Mouse (Mus musculus): ENCODE measurements around the gene Ptgdr2.

Ptgdr2 gene

DNA sequence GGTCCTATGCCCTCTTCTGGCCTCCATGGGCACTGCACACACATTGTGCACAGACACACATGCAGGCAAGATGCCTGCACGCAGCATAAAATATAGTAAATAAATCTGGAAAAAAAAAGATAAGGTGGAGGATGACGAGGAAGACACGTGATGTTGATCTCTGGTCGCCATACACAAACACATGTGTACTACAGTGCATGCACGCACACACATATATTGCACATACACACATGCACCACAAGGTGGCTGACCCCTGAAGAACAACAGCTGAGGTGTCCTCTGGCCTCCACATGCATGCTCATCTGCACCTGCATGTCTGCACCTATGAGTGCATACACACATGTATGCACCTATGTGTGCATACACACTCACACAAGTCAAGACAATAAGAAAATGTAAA, 883 bp upstream of the Ptgdr2 start:
- no peak for DNase-seq

DNA sequence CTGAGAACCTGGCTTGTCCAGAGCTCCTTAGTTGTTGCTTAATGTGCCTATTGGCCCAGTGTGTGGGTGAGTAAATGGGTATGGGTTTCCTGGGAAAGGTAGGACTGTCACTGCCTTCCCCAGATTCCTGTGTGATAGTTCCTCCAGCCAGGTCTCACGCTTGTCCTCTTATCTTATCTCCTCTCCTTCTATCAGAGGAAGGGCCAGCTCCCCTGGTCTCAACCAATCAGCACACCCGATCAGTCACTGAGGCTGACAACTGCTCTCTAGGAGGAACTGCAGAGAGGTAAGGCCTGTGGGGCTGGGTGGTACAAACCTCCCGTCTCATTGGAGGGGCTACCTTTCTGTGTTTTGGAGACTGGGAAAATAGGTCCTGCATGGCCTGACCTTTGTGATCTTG, 1.8 kb downstream of the Ptgdr2 start:
- no peak for DNase-seq

DNA sequence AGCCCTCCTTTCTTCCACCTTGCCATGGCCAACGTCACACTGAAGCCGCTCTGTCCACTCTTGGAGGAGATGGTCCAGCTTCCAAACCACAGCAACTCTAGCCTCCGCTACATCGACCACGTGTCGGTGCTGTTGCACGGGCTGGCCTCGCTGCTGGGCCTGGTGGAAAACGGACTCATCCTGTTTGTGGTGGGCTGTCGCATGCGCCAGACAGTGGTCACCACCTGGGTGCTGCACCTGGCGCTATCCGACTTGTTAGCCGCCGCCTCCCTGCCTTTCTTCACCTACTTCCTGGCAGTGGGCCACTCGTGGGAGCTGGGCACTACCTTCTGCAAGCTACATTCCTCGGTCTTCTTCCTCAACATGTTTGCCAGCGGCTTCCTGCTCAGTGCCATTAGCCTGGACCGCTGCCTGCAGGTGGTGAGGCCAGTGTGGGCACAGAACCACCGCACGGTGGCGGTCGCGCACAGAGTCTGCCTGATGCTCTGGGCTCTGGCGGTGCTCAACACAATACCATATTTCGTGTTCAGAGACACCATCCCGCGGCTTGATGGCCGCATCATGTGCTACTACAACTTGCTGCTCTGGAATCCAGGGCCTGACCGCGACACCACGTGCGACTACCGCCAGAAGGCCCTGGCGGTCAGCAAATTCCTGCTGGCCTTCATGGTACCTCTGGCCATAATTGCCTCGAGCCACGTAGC, 3.3 kb downstream of the Ptgdr2 start:
- DNase-seq = peak; percentile 85 to 89

DNA sequence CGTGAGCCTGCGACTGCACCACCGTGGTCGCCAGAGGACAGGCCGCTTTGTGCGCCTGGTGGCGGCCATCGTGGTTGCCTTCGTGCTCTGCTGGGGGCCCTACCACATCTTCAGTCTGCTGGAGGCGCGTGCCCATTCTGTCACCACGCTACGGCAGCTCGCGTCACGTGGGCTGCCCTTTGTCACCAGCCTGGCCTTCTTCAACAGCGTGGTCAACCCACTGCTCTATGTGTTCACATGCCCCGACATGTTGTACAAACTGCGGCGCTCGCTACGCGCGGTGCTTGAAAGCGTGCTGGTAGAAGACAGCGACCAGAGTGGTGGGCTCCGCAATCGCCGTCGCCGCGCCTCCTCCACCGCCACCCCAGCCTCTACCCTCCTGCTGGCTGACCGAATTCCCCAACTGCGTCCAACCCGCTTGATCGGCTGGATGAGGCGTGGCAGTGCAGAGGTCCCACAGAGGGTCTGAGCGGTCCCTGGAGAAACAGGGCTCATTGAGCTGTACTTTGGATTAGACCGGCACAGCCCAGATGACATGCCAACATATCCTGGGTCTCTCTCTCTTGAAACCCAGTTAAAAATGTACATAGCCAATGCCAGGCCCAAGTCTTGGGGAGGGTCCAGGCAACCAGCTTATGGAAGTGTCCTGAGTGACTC, 4.0 kb downstream of the Ptgdr2 start:
- DNase-seq = peak; percentile 43 to 56

DNA sequence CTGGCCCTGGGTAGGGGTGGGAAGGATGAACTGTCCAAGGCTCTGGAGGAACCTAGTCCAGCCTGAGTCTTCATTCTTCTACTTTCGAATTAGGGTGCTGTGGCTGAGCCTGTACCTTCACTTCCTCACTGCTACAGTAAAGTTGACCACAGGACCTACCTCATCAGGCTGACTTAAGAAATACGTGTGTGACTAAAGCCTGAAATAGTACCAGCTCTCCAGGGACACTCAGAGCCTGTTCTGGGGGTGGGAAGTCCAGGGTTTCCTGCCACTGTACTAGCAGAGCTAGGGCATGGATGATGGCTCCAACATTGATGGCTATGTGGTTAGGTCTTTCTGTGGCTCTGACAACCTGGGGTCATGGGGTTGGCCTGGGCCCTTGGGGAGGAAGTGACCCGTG, 7.0 kb downstream of the Ptgdr2 start:
- no peak for DNase-seq

DNA sequence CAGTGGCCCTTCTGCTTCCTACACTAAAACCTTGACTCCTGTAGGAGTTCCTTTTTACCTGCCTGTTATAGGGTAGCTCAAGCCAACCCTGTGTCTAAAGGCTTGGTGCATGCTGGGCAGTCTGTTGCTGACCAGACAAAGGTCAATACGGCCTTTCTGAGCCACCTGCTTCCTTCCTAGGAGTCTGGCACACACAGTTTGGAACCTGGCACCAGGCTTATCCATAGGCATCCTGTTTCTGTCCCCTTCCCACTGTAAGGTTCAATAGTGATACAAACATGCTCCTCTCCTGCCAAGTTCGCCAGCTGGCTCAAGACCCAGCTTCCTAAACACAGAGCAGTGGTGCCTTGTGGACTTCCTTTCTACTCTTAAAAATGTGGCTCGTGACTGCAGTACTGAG, 9.5 kb downstream of the Ptgdr2 start:
- no peak for DNase-seq

DNA sequence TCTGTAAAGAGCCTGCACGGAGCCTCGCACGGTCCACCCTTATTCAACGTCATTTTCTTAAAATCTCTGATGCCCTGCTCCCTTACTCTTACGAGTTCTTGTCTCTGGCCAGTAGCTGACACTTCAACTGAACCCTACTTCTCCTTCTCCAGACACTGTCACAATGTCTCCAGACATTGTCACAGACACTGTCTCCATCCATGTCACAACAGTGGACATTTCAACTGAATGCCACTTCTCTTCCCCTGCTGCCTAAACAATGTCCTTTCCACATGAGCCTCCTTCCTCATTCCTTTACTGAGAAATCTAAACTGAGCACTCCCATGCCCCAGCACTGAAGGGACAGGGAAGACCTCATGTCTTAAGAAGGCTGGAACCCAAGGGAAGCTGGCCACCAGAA, 10.3 kb downstream of the Ptgdr2 start:
- DNase-seq = no peak

DNA sequence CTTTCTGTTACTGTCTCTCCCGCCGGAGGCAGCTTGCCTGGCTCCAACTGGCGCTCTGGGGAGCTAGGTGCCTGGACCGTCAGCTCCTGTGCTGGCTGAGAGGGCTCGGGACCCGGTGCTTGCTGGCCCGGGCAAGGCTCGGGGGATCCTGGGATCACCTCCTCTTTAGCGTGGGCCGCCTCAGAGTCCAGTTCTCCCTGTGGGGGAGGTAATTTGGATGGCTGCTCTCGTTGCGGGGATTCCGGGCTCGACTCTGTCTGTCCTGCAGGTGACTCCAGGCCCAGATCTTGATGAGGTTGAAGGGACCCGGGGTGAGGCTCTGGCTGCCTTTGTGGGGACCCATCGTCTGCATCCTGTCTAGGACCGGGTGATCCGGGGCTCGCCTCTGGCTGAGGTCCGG, 11.5 kb downstream of the Ptgdr2 start:
- peak; percentile 21 to 29 for DNase-seq

DNA sequence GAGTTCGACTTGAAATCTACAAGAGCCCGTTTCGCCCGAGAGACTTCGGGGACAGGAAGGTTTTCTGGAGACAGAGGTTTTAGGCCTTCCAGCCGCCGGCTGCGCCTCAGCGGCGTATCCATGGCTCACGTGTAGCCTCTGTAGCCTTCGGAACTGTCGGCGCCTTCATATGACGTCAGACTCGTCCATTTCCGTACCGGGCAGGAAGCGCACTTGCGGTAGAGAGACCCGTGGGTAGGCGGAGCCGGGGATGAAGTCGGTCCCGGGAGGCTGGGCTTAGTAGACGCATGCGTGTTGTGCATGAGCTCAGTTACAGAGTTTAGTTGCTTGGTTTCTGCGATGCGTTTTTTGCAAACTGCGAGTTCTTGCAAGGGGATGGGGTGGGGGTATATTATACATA, 12.2 kb downstream of the Ptgdr2 start, which contains the start of gene Ccdc86:
Gene Ccdc86, minus strand, starts transcription at position 155 of the 400 bp plus-strand sequence.
- peak; percentile 98 to 99 for DNase-seq

DNA sequence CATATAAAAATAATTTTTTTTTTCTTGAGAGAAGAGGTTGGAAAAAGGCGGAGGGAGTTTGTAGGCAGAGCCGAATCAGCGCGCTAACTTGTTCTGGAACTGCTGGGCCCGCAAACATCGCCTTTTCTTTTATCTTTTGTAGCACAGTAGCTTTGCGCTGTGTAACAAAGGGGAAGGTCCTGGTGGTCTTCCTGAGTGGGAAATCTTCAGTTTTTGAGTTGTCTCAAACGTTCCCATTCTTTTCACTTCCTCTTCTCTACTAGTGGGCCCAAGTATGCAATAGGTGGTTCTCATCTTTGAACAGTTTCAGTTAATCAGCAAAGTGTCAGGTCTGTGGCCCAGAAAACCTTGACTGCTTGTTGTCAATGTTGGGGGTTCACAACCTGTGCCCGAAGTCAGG, 12.6 kb downstream of the Ptgdr2 start:
- DNase-seq = no peak

DNA sequence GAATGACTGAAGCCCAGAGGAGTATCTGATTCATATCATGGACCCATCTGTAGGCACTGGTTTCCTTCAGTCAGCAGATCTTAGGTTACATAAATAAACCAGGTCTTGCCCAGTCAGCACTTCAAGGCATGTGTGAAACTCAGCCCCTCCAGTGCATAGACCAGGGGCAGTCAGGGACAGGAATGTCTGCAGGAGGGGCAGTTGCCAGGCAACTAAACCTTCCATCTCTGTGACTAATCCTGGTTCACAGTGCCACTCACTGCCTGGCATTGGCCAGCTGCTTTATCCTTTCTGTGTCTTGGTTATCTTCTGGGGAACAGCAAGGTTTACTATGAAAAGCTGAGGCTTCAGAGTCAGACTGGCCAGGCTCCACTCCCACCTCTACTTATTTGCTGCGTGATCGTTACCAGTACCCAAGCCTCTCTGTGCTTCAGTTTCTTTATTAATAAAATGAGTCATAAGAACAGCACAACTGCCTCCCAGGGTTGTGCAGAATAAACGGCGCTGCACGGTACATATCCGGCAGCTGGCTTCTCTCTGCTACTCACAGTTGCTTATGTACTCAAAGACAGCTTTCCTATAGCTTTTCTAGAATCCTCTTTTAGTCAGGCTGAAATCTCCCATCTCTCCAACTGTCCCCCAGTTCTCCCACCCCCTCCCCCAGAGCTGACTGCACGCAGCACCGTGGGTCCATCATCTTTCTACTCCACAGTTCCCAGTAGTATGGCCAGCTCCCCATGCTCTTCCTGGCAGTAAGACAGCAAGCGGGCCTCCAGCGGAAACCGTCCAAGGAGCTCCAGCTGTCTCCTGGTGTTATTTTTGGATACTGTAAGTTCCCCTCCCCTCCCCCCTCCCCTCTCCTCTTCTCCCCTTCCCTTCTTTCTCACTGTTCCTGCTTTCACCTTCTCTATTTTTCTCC, 15.3 kb downstream of the Ptgdr2 start:
- DNase-seq = peak; percentile 76 to 80

DNA sequence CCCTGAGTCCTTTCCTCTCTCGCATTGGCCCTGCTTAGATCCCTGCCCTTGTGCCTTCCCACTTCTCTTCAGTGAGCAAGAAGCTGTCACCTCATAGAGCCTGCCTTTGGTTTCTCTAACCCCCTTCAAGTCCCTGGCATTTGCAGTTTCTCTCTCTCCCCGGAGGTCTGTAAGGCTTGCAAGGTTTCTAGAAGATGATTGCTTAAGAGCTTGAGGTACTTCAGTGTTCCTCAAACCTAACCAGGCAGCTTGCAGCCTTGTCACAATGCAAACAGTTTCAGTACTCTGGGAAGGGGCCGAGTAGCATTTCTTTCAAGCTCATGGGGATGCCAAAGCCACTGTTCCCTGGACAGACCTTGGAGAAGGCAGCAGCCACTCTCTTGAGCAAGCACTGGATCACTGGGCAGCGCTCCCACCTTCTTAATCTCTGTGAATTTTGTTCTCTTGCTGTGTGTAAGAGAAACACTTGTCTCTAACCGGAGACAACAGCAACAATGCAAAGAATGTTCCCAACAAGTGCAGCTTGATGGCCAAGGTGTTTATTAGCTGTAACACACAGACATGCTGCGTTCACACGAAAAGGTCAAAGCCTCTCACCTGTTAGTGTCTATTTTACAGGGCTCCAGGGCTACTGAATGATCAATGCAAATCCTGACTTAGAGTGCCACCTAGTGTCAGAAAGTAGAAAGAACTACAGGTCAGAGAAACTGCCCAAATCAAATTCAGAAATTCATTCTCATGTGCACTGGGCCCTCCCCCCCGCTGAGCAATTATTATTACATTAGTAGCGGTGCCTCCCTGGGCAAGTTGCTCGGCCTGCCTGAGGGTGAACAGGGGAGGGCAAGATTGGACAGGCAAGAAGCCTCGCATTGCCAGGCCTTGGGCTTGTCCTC, 22.4 kb downstream of the Ptgdr2 start:
- peak; percentile 40 to 44 for DNase-seq

DNA sequence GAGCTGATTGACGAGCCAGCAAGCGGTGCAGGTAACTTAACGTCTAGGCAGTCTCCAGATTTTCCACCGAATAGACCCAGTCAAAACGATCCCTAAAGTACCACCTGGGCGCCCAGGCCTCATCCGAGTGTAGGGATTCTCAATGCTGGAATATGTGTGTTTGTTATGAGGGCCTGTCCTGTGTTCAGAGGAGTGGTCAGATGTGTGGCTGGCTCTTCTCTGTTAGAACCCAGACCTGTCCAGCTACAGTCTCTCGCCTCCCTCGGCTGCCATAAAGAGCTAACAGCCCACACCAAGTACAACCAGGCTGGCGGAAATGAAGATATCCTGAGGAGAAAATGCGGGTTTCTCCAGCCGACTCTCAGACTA, 23.0 kb downstream of the Ptgdr2 start:
- DNase-seq = no peak

DNA sequence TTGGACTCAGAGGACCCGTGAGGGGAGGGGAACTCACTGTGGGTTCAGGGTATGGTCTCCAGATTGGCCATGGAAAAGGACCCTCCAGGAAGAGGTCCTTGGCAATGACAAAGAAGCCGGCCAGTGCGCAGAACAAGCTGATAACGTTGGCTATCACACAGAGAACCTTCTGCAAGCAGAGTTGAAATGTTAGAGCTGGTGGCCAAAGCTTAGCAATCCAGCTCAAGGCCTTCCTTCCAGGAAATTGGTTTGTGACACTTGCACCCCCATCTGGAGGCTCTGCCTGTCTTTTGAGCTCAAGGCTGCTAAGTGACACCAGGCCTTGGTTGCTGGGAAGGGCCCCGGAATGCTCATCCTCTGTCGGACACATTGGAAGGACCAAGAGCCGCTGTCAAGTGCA, 28.8 kb downstream of the Ptgdr2 start:
- DNase-seq = no peak

DNA sequence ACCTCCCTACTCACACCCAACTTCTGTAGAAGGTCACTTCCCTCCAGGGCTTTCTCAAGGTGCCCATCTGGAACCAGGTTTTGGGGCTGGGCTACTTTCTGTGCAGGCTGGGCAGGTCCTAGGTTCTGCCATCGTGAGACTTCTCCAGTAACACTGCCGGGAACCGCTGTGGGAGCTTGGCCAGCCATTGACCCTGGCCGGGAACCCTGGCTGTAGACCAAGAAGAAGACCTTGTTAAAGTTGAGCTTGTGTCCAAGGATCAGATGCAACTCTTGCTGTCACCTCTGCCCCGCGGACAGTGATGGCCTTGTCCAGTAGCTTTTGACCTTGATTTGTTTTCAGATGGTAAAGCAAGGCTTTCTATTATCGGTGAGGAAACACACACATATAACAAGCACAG, 31.6 kb downstream of the Ptgdr2 start:
- no peak for DNase-seq

DNA sequence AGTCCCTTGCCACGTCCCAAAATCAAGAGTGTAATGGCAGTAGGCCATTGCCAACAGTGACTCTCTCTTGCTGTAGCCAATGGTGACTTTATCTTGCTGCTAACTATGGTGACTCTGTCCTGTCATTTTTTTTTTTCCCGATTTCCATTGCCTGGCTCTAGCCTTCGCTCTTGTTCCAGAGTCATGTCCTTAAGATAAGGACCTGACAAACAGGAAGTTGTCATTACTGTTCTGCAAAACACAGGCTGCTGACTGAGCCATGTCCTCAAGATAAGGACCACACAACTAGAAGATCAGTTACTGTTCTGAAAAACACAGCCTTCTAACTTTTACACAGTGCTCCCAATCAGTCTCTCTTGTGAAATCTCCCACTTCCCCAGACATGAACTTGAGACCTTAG, 33.5 kb downstream of the Ptgdr2 start:
- DNase-seq = no peak

DNA sequence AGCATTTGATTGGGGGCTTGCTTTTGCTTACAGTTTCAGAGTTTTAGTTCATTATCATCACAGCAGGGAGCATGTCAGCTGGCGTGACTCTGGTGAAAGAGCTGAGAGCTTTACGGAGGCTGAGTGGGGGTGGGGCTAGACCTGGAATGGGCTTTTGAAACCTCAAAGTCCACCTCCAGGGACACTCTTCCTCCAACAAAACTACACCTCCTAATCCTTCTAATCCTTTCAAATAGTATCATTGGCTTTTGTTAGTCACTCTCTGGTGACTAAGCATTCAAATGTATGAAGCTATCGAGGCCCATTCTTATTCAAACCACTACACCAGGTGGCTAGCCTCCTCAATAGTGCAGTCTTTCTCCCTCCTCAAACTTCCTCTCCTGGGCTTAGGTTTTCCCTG, 35.7 kb downstream of the Ptgdr2 start:
- DNase-seq = no peak

DNA sequence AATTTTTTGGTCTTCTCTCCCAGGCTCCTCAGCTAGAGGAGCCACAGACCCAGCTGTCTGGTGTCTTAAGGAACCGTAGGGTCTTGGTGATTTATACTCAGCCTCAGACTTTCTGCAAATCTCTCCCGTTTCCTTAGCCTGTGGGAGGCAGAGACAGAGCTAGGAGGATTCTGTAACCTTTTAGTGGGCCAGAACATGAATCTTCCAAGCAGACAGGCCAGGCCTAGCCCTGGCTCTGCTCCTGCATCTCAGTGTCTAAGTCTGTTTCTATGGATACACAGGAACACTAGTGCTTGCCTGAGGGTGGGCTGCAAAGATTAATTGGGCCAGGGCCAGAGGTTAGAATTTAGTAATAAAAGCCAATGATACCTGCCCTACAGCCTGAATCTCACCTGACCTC, 36.2 kb downstream of the Ptgdr2 start:
- DNase-seq = no peak

DNA sequence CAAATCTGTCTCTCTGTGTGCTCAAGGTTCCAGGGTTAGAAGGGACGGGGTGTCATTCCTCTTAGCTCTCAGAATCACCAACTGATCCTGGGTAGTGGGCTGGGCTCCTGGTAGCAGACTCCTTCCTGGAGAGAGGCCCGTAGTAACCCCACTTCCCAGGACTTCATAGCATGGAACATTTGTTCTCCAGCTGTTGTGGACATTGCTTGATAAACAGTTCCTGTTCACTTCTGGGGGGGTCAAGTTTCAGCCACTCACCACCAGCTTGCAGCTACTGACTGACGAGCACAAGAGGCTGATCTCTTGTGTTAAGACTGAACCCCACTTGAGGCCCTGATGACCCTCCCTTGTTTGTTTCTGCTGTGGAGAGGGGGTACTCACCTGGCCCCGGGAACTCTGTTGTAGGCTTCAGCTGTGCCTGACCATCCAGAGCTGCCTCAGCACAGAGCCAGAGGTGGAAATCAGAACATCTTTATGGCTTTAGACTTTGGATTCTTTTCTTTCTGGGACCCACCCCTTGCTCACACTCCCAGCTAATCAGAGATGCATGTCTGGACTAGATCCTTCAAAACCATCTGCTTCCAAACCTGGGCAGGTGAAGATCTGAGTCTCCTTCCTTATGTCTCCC, 37.4 kb downstream of the Ptgdr2 start, which contains the start of gene Ms4a10:
Gene Ms4a10, minus strand, starts transcription at position 433 of the 628 bp plus-strand sequence.
- peak; percentile 33 to 40 for DNase-seq

DNA sequence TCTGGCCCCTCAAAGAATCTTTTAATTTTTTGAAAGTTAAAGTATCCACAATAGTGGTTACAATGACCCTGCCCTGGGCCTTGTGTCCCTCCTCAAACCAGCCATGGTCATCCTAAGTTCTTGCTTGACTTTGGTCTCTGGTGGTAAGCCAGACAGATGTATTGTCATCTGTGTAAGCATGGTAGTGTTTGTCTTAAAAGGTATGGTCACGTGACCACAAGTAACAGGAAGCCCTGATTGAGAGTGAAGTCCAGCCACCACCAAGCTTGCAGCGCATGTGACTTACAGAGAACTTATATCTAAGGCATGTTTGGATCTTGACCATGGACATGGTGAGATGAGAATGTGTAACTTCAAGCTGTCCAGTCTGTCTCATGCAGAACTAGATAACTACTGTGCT, 38.2 kb downstream of the Ptgdr2 start:
- no peak for DNase-seq

DNA sequence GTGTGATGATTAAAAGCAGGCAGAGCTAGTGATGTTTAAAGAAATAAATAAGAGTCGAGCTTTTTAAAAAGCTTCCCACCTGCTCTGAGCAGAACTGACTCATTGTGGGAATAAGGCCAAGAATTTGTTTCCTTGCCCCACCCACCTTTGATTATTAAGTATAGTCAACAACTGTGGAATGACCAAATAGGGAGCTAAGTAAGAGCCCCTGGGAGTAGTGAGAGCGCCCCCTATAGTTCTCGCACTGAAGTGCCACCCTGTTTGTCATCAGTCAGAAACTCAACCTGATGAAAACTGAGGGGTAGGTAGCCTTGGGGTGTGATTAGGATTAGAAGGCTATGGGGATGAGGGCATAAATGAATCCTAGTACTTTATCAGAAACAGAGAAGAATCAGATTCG, 39.4 kb downstream of the Ptgdr2 start:
- peak; percentile 31 to 34 for DNase-seq
